Mouse (Mus musculus) c-Kit-positive CD71-positive TER-119-positive erythroid progenitor cells, embryonic 14.5 days (primary cell): ENCODE measurements around the gene Foxg1.

Source experiments
- DNase-seq: peaks from one replicate; pipeline ENCODE4 v3.0.0-alpha.2; 2013; ENCODE audit warnings: low spot score

Gene Foxg1

GRCm38 (mm10) chr12:49382565-49383520 is at the start of gene Foxg1:
TSS of gene Foxg1 (plus strand) at chr12:49382660.
- no peak for DNase-seq

GRCm38 (mm10) chr12:49349697-49350096 is 32.8 kb upstream of the Foxg1 start:
- no peak for DNase-seq

- no peak for DNase-seq
These were observed 13.5 kb upstream of the Foxg1 start for GRCm38 (mm10) chr12:49368931-49369330.

GRCm38 (mm10) chr12:49372170-49372569 is 10.3 kb upstream of the Foxg1 start:
- DNase-seq = no peak

GRCm38 (mm10) chr12:49373176-49373575 is 9.3 kb upstream of the Foxg1 start:
- DNase-seq = no peak

- no peak for DNase-seq
These were observed 8.4 kb upstream of the Foxg1 start for GRCm38 (mm10) chr12:49373821-49374605.

- DNase-seq = no peak
These were observed 7.9 kb upstream of the Foxg1 start for GRCm38 (mm10) chr12:49374606-49374995.

- DNase-seq = no peak
These were observed 6.8 kb upstream of the Foxg1 start for GRCm38 (mm10) chr12:49375427-49376317.

- DNase-seq = no peak
These were observed 6.0 kb upstream of the Foxg1 start for GRCm38 (mm10) chr12:49376318-49376992.

- no peak for DNase-seq
These were observed 5.0 kb upstream of the Foxg1 start for GRCm38 (mm10) chr12:49377281-49377970.

- no peak for DNase-seq
These were observed 3.5 kb upstream of the Foxg1 start for GRCm38 (mm10) chr12:49378920-49379319.

- DNase-seq = no peak
These were observed 3.0 kb upstream of the Foxg1 start for GRCm38 (mm10) chr12:49379446-49379845.

- no peak for DNase-seq
These were observed 2.0 kb upstream of the Foxg1 start for GRCm38 (mm10) chr12:49380442-49380841.

- no peak for DNase-seq
These were observed 1.4 kb upstream of the Foxg1 start for GRCm38 (mm10) chr12:49381031-49381525.

- DNase-seq = no peak
These were observed 617 bp upstream of the Foxg1 start for GRCm38 (mm10) chr12:49381721-49382365.

GRCm38 (mm10) chr12:49383521-49384133 is 1.2 kb downstream of the Foxg1 start:
- no peak for DNase-seq

- no peak for DNase-seq
These were observed 1.9 kb downstream of the Foxg1 start for GRCm38 (mm10) chr12:49384295-49384875.

- no peak for DNase-seq
These were observed 2.6 kb downstream of the Foxg1 start, which contains the start of gene Gm43517 for GRCm38 (mm10) chr12:49384876-49385630. TSS of gene Gm43517 (plus strand) at chr12:49385174.
